Mouse (Mus musculus): ENCODE results near the gene Esam. TPM values are rescaled to one million over a fixed set of nuclear protein-coding genes. Genes with fewer than 3 reads are reported as not detected.

The Esam gene
- total RNA-seq, 2 experiments from 2014 or later = 20.5 to 29.9 TPM

DNA sequence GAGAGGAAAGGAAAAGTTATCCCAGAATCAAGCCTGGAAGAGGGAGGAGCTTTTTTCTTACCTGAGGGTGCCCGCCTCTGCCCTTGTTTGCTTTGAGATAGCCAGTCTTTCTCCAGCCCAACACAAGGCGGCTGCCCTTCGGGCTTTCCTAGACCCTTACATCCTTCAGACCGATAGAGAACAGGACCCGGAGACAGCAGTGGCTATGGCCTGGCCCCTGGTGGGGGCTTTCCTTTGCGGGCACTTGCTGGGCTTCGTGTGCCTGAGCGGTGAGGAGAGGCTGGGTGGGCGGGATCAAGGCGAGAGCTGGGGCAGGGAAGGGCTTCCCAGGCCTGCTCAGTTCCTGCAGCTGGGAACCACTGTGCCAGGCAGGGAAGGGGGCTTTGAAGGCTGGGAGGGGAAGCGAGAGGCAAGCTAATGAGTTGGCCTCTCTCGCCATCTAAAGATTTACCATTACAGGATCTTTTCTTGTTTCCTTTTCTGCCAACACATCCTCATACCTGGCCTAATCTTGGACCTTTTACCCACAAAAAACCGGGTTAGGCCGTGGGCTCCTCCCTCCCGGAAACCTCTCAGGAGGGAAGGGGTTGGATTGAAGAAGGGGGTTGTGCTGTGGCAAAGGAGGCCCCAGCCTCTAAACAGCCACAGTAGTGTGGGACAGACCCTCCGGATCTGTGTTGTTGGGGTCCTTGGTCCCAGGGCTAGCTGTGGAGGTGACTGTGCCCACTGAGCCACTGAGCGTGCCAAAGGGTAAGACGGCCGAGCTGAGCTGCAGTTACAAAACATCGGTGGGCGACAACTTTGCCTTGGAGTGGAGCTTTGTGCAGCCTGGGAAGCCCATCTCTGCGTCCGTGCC, 11.5 kb downstream of the Esam start, which contains the start of gene Vsig2:
Gene Vsig2 (plus strand): TSS at position 86 of the 856 bp plus-strand sequence.
- no peak within 1 kb of the TSS; the same call in 1 of the 2 replicates for H3K4me3 ChIP-seq
- intact Hi-C loops (cut with DNase I) = loop anchor here (5.0 kb wide), 1 partner anchor 78 kb away; no protein-coding TSS in a partner anchor
- TF ChIP-seq CTCF (IDR thresholded peaks at IDR 0.05) = no peak
- DNase-seq = no peak
- peak within 1 kb of the TSS; percentile 46 for H3K27ac ChIP-seq

DNA sequence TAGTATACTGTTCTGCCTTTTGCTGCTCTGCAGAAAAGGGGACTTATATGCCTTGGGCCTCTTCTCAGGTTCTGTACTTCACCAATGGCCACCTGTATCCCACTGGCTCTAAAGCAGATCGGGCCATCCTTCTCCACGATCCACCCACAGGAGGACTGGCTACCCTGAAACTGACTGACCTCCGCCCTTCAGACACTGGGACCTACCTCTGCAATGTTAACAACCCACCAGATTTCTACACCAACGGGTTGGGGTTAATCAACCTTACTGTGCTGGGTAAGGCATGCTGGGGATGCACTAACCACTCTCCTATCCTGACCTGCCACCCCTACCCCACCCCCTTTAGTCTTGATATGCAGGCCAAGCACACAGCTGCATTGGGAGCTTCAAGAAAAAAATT, 12.3 kb downstream of the Esam start:
- no peak for TF ChIP-seq CTCF (IDR thresholded peaks at IDR 0.05)
- intact Hi-C loops (cut with DNase I) = loop anchor here (5.0 kb wide), 1 partner anchor 77 kb away; no protein-coding TSS in a partner anchor
- Histone ChIP-seq H3K4me3 (no peak overlapping the region), H3K27ac (peak overlapping the region; percentile 46; the same call in 1 of the 2 replicates)
- DNase-seq = no peak

DNA sequence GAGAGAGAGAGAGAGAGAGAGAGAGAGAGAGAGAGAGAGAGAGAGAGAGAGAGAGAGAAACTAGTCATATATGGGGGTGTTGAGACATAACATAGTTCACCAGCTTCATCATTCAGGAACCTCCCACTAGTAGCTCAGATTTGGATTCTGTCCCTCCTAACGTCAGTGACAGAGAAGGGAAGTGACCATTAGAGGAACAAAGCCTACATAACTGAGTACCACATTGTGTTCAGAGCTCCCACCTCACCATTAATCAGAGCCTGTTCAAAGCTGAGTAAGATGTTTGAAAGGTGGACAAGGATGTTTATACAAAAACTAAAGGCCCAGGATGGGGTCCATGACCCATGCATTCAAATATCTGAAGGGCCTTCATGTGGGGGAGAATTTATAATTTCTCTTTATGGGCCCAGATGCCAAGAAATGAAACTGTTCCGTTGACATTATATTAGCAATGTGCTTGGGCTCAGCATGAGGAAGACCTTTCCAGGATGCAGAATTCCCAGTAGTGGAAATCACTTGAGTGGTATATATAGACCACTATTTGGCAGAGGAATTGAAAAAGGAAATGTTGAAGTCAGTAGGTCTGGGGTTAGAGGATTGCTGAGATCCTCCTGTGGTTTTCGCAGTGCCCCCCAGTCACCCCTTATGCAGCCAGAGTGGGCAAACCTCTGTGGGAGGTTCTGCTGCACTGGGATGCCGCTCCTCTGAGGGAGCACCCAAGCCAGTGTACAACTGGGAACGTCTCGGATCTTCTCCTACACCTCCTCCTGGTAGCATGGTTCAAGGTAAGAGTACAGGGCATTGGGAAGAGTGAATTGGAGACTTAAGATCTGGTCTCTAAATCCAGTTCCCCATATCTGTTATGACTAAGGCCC, 13.1 kb downstream of the Esam start:
- DNase-seq = no peak
- Histone ChIP-seq H3K27ac (peak overlapping the region; percentile 66), H3K4me3 (peak overlapping the region; percentile 10; the same call in 1 of the 2 replicates)
- intact Hi-C loops (cut with DNase I) = loop anchor here (5.0 kb wide), 1 partner anchor 76 kb away; no protein-coding TSS in a partner anchor
- TF ChIP-seq CTCF (IDR thresholded peaks at IDR 0.05) = no peak

DNA sequence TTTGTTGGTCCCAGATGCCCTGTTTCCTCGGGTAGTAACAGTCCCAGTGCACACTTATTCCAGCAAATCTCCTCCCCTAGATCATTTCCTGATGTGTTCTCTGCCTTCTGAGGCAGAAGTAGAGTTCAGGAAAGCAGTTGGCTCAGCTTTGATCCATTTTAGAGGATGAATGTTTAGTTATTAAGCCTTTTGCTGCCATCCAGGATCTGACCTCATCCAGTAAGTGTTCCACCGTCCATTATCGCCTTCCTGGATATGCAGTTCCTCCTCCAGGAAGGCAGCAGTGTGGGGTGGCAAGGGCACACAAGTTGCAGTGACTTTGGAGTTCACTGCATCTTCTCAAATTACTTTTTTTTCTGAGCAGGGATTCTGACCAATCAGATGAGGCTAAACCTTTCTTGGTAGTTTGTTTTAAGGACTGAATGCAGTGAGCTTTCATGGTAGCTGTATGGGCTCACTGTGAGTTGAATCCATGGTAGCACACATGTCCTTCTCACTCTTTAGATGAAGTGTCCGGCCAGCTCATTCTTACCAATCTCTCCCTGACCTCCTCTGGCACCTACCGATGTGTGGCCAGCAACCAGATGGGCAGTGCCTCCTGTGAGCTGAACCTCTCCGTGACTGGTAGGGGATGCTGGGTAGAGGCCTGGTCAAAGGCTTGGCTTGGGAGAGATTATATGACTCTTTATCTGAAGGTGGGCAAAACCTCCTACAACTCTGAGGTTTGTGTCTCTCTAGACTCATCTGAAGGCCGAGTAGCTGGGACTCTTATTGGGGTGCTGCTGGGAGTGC, 14.2 kb downstream of the Esam start:
- no peak for TF ChIP-seq CTCF (IDR thresholded peaks at IDR 0.05)
- DNase-seq = no peak
- intact Hi-C loops (cut with DNase I) = loop anchor here (5.0 kb wide), 1 partner anchor 75 kb away; no protein-coding TSS in a partner anchor
- H3K4me3 ChIP-seq = no peak overlapping the region
- H3K27ac ChIP-seq = peak overlapping the region; percentile 66

DNA sequence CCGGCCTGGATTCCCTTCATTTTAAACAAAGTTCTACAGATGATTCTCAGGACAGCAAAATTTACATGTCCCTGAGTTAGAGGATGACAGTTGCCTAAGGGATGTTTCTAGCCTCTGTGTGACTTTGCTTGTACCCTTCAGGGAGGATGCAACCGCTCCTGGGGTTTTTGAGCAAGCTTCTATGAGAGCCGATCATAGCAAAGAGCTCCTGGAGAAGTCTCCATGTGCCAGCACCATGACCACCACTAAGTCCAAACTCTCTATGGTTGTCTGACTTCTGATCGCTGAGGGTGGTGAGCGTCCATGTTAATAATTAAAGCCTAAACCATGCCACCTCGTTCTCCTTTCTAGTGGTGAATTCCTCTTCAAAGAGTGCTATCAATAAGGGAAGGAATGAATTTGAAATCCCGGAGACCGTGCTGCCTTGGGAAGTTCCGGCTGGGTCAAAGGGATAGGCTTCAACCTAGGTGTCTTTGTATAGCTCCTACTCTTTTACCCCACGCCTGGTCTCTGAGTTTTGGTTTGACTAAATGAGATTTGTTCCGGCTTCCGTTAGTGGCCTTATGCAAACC, 16.1 kb downstream of the Esam start:
- H3K4me3 ChIP-seq = peak overlapping the region; percentile 71
- intact Hi-C loops (cut with DNase I) = loop anchor here (2.0 to 5.0 kb wide), 2 partner anchors 73 to 83 kb away; no protein-coding TSS in a partner anchor
- peak overlapping the region; percentile 60 for H3K27ac ChIP-seq

DNA sequence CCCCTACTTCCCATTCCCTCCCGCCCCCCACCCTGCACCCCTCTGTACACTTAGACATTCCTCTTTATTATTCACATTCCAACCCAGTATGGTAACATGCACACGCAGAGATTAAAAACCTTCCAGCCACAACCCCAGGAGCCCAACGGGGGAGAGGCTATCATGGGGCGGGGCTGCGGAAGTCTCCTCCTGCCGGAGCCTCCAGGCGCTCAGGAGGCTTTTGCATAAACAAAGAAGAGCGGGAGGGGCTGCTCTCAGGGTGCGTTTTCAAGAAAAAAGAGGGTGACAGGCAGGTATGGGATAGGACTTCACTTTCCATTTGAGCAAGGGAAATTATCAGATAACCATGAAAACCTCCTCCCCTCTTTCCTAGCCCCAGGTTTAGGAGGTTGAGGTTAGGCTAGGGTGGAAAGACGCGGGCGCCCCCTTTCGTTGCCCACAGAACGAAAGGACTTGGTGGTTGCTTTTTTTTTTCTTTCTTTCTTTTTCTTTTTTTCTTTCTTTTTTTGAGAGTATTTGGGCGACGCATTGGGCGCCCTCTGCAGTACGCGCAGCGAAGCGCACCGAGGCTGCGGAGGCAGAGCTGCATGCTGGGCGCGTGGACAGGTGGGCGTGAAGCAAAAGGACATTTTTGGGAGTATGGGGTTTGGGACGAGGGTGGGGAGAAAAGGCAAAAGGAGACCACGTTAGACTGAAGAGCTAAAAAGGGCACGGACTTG, 16.7 kb downstream of the Esam start:
- intact Hi-C loops (cut with DNase I) = loop anchor here (2.0 to 5.0 kb wide), 2 partner anchors 73 to 84 kb away; no protein-coding TSS in a partner anchor
- peak overlapping the region; percentile 60 for H3K27ac ChIP-seq
- peak overlapping the region; percentile 71 for H3K4me3 ChIP-seq
- DNase-seq = peak; percentile 68
- peak; percentile 84; the same call in 1 of the 2 replicates for TF ChIP-seq CTCF (IDR thresholded peaks at IDR 0.05)

More for the DNA sequence above, 16.1 kb downstream of the Esam start:
- no peak for TF ChIP-seq CTCF (IDR thresholded peaks at IDR 0.05)
- no peak for DNase-seq

DNA sequence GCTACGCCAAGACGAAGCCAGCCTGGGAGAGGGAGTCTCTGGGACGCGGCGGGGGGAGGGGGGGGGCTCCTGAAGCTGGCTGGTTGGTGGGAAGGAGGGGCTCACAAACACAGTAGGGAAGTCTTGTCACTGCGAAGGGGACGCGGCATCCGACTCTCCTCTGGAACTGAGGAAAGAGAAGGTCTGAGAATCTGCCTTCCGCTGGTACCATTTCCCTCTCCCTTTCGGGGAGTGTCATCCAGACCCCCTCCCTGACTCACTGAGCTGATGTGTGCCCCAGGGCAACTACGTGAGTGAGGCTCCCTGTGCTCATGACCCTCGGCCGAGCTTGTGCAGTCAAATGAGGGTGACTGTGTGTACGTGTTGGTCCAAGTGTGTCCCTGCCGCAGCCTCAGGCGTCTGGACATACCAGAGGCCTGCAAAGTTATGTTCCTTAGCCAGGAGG, 17.3 kb downstream of the Esam start:
- no peak for TF ChIP-seq CTCF (IDR thresholded peaks at IDR 0.05)
- no peak for DNase-seq
- H3K4me3 ChIP-seq = peak overlapping the region; percentile 71
- peak overlapping the region; percentile 60; the same call in 1 of the 2 replicates for H3K27ac ChIP-seq
- intact Hi-C loops (cut with DNase I) = loop anchor here (2.0 kb wide), 1 partner anchor 84 kb away; no protein-coding TSS in a partner anchor

DNA sequence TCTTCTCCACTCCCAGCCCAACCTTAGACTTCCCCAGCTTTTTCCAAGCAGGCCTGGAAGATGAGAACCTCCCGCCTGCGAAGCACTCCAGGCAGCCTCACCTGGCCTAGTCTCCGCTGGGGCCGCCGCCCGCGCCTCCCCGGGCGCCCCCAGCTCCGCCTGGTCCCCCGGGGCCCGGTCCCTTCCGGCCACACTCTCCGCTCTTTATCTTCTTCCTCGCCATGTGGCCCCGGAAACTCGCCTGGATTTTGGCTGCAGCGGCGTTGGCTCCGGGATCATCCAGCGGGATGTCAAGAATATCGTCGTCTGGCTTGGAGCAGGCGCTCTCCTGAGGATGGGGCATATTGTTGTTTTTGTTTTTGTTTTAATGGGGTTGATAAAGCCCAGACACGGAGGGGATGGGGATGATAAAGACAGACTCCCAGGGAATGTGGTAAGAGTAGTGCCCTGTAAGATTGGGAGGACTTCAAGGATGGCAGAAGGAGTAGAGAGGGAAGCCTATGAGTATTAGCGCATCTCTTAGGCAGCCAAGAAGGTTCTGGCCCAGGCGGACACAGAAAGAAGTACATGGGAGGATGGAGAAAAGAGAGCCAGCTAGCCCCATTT, 18.1 kb downstream of the Esam start:
- Histone ChIP-seq H3K27ac (peak overlapping the region; percentile 60), H3K4me3 (peak overlapping the region; percentile 29)
- no peak for DNase-seq
- TF ChIP-seq CTCF (IDR thresholded peaks at IDR 0.05) = no peak
- intact Hi-C loops (cut with DNase I) = loop anchor here (2.0 kb wide), 1 partner anchor 85 kb away; no protein-coding TSS in a partner anchor

DNA sequence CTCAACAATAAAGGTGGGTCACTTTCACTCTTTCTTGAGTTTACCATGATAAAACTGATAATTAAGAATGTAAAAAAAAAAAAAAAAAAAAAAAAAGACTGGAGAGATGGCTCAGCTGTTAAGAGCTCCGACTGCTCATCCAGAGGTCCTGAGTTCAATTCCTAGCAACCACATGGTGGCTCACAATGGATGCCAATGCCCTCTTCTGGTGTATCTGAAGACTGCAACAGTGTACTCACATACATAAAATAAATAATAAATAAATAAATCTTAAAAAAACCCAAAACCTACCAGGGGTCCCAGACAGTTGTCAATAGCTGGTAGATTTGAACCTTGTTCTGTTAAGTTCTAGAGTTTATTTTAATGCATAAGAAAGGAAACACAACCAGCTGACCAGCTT, 19.0 kb downstream of the Esam start:
- DNase-seq = no peak
- intact Hi-C loops (cut with DNase I) = no loop called here
- Histone ChIP-seq H3K27ac (no peak overlapping the region), H3K4me3 (no peak overlapping the region)
- peak; percentile 49 for TF ChIP-seq CTCF (IDR thresholded peaks at IDR 0.05)

DNA sequence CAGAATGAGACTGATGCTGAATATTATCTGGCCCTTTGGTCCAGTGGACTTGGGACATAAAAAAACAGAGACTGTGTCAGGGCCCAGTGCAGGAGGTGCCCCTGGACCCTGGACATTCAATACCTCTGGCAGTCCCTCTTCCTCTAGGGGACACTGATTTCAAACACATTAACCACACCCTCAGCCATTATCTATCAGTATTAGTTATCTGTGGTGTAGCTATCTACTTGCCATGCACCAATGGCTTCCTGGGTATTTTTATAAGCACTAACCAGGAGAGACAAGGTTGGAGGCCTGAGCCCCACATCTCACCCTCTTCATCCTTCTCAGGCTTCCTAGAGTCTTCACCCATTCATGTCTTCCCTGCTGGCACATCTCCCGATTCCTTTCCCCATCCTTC, 22.6 kb downstream of the Esam start:
- H3K4me3 ChIP-seq = no peak overlapping the region
- no peak for DNase-seq
- intact Hi-C loops (cut with DNase I) = loop anchor here (5.0 kb wide), 1 partner anchor 62 kb away; the partner anchor contains the start of gene Spa17
- no peak overlapping the region for H3K27ac ChIP-seq
- no peak for TF ChIP-seq CTCF (IDR thresholded peaks at IDR 0.05)

All from gastrocnemius, adult 2 months (tissue).